Mouse (Mus musculus): ENCODE measurements around the gene Tssk1. TPM values are rescaled to one million over a fixed set of nuclear protein-coding genes. Genes with fewer than 3 reads are reported as not detected.

Tssk1 gene
- total RNA-seq, 2 experiments from 2014 or later: 0.13 TPM; not detected in 1

GRCm38 (mm10) chr16:17945081-17945831 is 51.2 kb downstream of the Tssk1 start:
- no peak for DNase-seq

Other genes starting within 250 kb of the Tssk1 start
- 1 to 10 TPM in 1 of 2 experiments, under 1 TPM in 1; 0.77 to 1.6 TPM for gene Ccdc74a, start 247.8 kb upstream of the Tssk1 start, total RNA-seq (2021)
- 10 to 100 TPM; 18.1 to 18.9 TPM for gene Med15, start 161.3 kb upstream of the Tssk1 start, total RNA-seq (2021)
- 10 to 100 TPM; 15.4 to 18.8 TPM for gene Klhl22, start 134.6 kb upstream of the Tssk1 start, total RNA-seq (2021)
- gene Scarf2, start 96.9 kb upstream of the Tssk1 start, total RNA-seq (2021): 1 to 10 TPM; 4.7 to 5.4 TPM
- gene B830017H08Rik, start 61.1 kb upstream of the Tssk1 start, total RNA-seq (2021): not detected
- under 1 TPM; 0.79 to 0.88 TPM for gene Car15, start 55.9 kb upstream of the Tssk1 start, total RNA-seq (2021)
- under 1 TPM in 1 of 2 experiments, not detected in 1; 0.16 TPM for gene Gm20518, start 2.6 kb upstream of the Tssk1 start, total RNA-seq (2021)
- 10 to 100 TPM; 23.0 to 24.7 TPM for gene Dgcr2, start 4.3 kb downstream of the Tssk1 start, total RNA-seq (2021)
- not detected for gene Tssk2, start 4.4 kb downstream of the Tssk1 start, total RNA-seq (2021)
- gene Ess2, start 17.1 kb downstream of the Tssk1 start, total RNA-seq (2021): 1 to 10 TPM; 5.1 to 6.1 TPM
- not detected for gene Gsc2, start 20.8 kb downstream of the Tssk1 start, total RNA-seq (2021)
- 10 to 100 TPM in 1 of 2 experiments, 1 to 10 TPM in 1; 2.6 to 10.0 TPM for gene Slc25a1, start 34.0 kb downstream of the Tssk1 start, total RNA-seq (2021)
- gene Vpreb2, start 86.2 kb downstream of the Tssk1 start, total RNA-seq (2021): not detected
- 10 to 100 TPM; 32.2 to 34.1 TPM for gene Dgcr6, start 158.6 kb downstream of the Tssk1 start, total RNA-seq (2021)
- gene Prodh, start 196.0 kb downstream of the Tssk1 start, total RNA-seq (2021): 1 to 10 TPM; 8.1 to 9.5 TPM
- under 1 TPM in 1 of 2 experiments, not detected in 1; 0.13 TPM for gene Rtn4r, start 233.4 kb downstream of the Tssk1 start, total RNA-seq (2021)